Mouse (Mus musculus): ENCODE data around the gene N4bp2.

DNA sequence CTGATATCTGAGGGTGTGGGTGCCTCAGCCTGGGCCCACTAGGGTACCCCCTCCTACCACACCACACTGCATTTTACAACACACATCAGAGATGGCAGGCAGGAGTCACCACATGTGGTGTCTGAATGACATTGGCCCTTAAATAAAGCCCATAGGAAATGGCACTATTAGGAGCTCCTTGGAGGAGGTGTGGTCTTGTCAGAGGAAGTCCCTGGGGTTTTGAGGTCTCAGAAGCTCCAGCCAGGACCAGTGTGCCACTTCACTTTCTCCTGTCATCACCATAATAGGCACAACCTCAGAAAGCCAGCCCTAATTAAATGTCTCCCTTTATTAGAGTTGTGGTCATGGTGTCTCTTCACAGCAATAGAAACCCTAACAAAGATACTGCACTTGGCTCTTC, 14.4 kb upstream of the N4bp2 start:
- TF ChIP-seq CTCF (IDR thresholded peaks at IDR 0.05; ENCODE audit: insufficient read depth, low read depth, low read length) (no peak), POLR2A (IDR thresholded peaks at IDR 0.05; ENCODE audit: insufficient read depth, low read depth, low read length) (no peak)

Measured in olfactory bulb, adult 2 months (tissue).